Mouse (Mus musculus) forelimb bud, embryonic 11.5 days (tissue): ENCODE data around the gene Btd.

ENCODE experiments used
- DNase-seq: peaks from one replicate; pipeline ENCODE4 v3.0.0-alpha.2; 2012; ENCODE audit warnings: low read depth, low spot score

Gene Btd

GRCm38 (mm10) chr14:31664903-31665565, 24.2 kb downstream of the Btd start:
- no peak for DNase-seq

GRCm38 (mm10) chr14:31665566-31665940, 24.7 kb downstream of the Btd start:
- no peak for DNase-seq

- DNase-seq, result no peak
Measured at GRCm38 (mm10) chr14:31666931-31667705, 26.3 kb downstream of the Btd start.

- DNase-seq, result no peak
Measured at GRCm38 (mm10) chr14:31667741-31668140, 26.9 kb downstream of the Btd start.

- DNase-seq, result no peak
Measured at GRCm38 (mm10) chr14:31668326-31668725, 27.5 kb downstream of the Btd start.

GRCm38 (mm10) chr14:31669161-31669611, 28.4 kb downstream of the Btd start:
- DNase-seq, result no peak

GRCm38 (mm10) chr14:31669642-31670490, 29.0 kb downstream of the Btd start:
- no peak for DNase-seq

GRCm38 (mm10) chr14:31671635-31672320, 30.9 kb downstream of the Btd start:
- no peak for DNase-seq

GRCm38 (mm10) chr14:31680656-31681055, 39.8 kb downstream of the Btd start:
- no peak for DNase-seq

GRCm38 (mm10) chr14:31681291-31681690, 40.5 kb downstream of the Btd start:
- no peak for DNase-seq

- no peak for DNase-seq
Measured at GRCm38 (mm10) chr14:31681931-31682555, 41.2 kb downstream of the Btd start.

- DNase-seq, result no peak
Measured at GRCm38 (mm10) chr14:31683610-31684009, 42.8 kb downstream of the Btd start.

GRCm38 (mm10) chr14:31684343-31685040, 43.7 kb downstream of the Btd start:
- DNase-seq, result no peak

GRCm38 (mm10) chr14:31685680-31686079, 44.9 kb downstream of the Btd start:
- DNase-seq, result no peak

GRCm38 (mm10) chr14:31686231-31686630, 45.4 kb downstream of the Btd start:
- no peak for DNase-seq

GRCm38 (mm10) chr14:31692536-31692935, 51.7 kb downstream of the Btd start:
- no peak for DNase-seq

- no peak for DNase-seq
Measured at GRCm38 (mm10) chr14:31696206-31696984, 55.6 kb downstream of the Btd start.

- DNase-seq, result no peak
Measured at GRCm38 (mm10) chr14:31696985-31697303, 56.1 kb downstream of the Btd start.

- no peak for DNase-seq
Measured at GRCm38 (mm10) chr14:31697346-31697745, 56.5 kb downstream of the Btd start.

GRCm38 (mm10) chr14:31697755-31698154, 56.9 kb downstream of the Btd start:
- DNase-seq, result no peak
